Mouse (Mus musculus): ENCODE results near the gene Ccnc.

Gene Ccnc

GRCm38 (mm10) chr4:21727615-21728165 is at the start of gene Ccnc:
TSS of gene Ccnc (plus strand) at chr4:21727701.
- DNase-seq = peak; percentile 94

- no peak for DNase-seq
Observed at GRCm38 (mm10) chr4:21678101-21678974, 49.2 kb upstream of the Ccnc start.

DNA sequence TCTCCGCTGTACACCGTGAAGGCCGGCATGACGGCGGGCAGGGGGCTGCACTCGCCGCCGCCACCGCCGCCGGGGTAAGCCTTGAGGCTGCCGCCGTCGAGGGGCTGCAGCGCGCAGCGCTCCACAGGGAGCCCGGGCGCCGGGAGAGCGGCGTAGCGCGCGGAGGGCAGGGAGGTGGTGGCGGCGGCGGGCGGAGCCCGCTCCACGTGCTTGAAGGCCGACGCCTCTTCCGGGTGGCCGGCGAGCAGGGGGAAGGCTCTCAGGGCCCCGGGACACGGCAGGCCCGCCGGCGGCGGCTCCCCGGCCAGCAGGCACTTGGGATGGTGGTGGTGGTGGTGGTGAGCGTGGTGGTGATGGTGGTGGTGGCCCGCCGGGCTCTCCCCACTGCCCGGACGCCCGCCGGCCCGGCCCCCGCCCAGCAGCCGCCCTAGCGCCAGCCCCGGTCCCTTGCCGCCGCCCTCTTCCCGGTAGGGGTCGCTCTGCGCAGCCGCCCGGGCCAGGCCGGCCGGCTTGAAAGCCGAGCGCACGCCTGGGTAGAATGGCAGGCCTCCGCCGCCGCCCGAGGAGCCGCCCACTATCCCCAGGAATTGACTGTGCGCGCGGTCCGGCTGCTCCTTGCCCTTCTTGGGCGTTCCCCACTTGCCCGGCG is 48.4 kb upstream of the Ccnc start:
- peak; percentile 38 for DNase-seq

GRCm38 (mm10) chr4:21679624-21680480 is 47.6 kb upstream of the Ccnc start:
- DNase-seq = no peak

DNA sequence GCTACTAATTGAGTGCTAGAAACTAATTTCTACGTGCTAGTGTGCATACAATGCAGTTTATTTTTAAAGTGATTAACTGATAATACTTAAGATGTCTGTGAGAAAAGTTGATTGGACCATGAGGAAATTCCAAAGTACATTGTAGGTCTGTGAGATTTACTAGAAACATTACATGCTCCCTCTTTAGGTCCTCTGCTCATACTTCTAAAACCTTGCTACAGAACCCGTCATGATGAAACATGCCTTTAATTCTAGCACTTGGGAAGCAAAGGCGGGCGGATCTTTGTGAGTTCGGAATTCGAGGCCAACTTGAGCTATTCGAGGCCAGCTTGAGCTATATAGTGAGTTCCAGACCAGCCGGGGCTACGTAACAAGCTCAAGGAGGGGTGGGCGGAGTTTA is 46.5 kb upstream of the Ccnc start:
- DNase-seq = no peak

GRCm38 (mm10) chr4:21682421-21683150 is 44.9 kb upstream of the Ccnc start:
- DNase-seq = no peak

- DNase-seq = no peak
Observed at GRCm38 (mm10) chr4:21684341-21684970, 43.0 kb upstream of the Ccnc start.

DNA sequence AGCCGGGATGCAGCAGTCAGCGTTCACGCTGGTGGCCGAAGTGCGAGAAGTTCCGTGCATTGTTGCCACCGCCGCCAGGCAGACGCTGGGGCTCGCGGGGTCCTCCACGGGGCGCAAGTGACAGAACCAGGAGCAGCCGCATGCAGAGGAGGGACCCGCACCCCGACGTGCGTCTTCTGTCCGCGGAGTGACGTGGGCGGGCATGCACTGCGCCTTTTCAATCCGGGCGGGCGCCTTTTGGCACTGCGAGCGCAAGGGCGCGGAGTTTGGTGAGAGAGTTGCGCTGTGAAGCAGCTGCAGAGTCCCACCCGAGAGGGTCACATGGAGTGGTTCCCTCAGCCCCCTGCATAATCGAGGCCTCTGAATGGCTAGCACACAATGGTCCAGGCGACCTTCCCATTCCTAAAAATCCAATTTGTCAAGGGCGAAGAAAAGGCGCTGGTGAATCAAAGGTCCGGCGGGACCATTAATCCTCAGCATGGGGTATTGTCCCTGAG is 41.9 kb upstream of the Ccnc start, which contains the start of gene Prdm13:
Prdm13 (minus strand) TSS at position 369 of the 497 bp plus-strand sequence.
- DNase-seq = no peak

GRCm38 (mm10) chr4:21686416-21686815 is 41.1 kb upstream of the Ccnc start:
- no peak for DNase-seq

GRCm38 (mm10) chr4:21686934-21687333 is 40.6 kb upstream of the Ccnc start:
- no peak for DNase-seq

GRCm38 (mm10) chr4:21687783-21688702 is 39.5 kb upstream of the Ccnc start:
- DNase-seq = peak; percentile 23

- peak; percentile 39 for DNase-seq
Observed at GRCm38 (mm10) chr4:21688703-21689200, 38.7 kb upstream of the Ccnc start.

GRCm38 (mm10) chr4:21689492-21689941 is 38.0 kb upstream of the Ccnc start:
- DNase-seq = no peak

GRCm38 (mm10) chr4:21690221-21690620 is 37.3 kb upstream of the Ccnc start:
- no peak for DNase-seq

GRCm38 (mm10) chr4:21695638-21696254 is 31.8 kb upstream of the Ccnc start:
- peak; percentile 66 for DNase-seq

GRCm38 (mm10) chr4:21705046-21705445 is 22.5 kb upstream of the Ccnc start:
- DNase-seq = no peak

- peak; percentile 95 for DNase-seq
Observed at GRCm38 (mm10) chr4:21712147-21712546, 15.4 kb upstream of the Ccnc start.

GRCm38 (mm10) chr4:21722752-21723334 is 4.7 kb upstream of the Ccnc start:
- DNase-seq = no peak

Measured in kidney, postnatal 10 days (tissue).